Mouse (Mus musculus) liver, adult 2 months (tissue): ENCODE measurements around the gene Cdc25b. TPM values are rescaled to one million over a fixed set of nuclear protein-coding genes. Genes with fewer than 3 reads are reported as not detected.

Experiments
- DNase-seq: peaks from one replicate; pipeline ENCODE4 v3.0.0-alpha.2; 2011; ENCODE audit warnings: low read depth, low spot score; ENCODE audit errors: extremely low read depth
- H3K27ac ChIP-seq: fragments of 200-500 bp; replicated peaks from 2 replicates; pipeline ENCODE4 v1.5.1; 2012; ENCODE audit warnings: low read depth, mild to moderate bottlenecking, control low read depth, inconsistent platforms, low read length; ENCODE audit not compliant: insufficient read depth
- H3K27me3 ChIP-seq: fragments of 200-500 bp; 2 replicates; pipeline ENCODE4 v1.6.1; 2012; ENCODE audit warnings: mild to moderate bottlenecking, moderate library complexity, low read length, inconsistent platforms; ENCODE audit not compliant: control insufficient read depth, insufficient read depth
- H3K36me3 ChIP-seq: fragments of 200-500 bp; 2 replicates; pipeline ENCODE4 v1.6.1; 2012; ENCODE audit warnings: low read length, inconsistent platforms; ENCODE audit not compliant: control insufficient read depth, insufficient read depth
- H3K4me1 ChIP-seq: fragments of 200-500 bp; 2 replicates; pipeline ENCODE4 v1.6.1; 2011; ENCODE audit warnings: low read length; ENCODE audit not compliant: control insufficient read depth, insufficient read depth
- H3K4me3 ChIP-seq: fragments of 200-500 bp; 2 replicates; pipeline ENCODE4 v1.5.1; 2011; ENCODE audit warnings: low read depth, mild to moderate bottlenecking, control low read depth, low read length, moderate library complexity; ENCODE audit not compliant: insufficient read depth
- H3K79me2 ChIP-seq: fragments of 200-500 bp; 2 replicates; pipeline ENCODE4 v1.6.1; 2012; ENCODE audit warnings: inconsistent platforms, mild to moderate bottlenecking, low read length, moderate library complexity; ENCODE audit not compliant: control insufficient read depth, insufficient read depth
- H3K9ac ChIP-seq: fragments of 200-500 bp; 2 replicates; pipeline ENCODE4 v1.6.1; 2012; ENCODE audit warnings: low read depth, mild to moderate bottlenecking, control low read depth, inconsistent platforms, low read length
- CTCF ChIP-seq: fragments of 200-500 bp; IDR thresholded peaks from 2 replicates; pipeline ENCODE4 v1.5.1; 2011; ENCODE audit warnings: low read depth, low read length, control low read depth
- POLR2A ChIP-seq: fragments of 200-500 bp; IDR thresholded peaks from 2 replicates; pipeline ENCODE4 v1.6.1; 2011; ENCODE audit warnings: low read length, control low read depth; ENCODE audit not compliant: insufficient read depth; ENCODE audit errors: extremely low read depth
- WGBS: fragments of 180-500 bp; shearing (Covaris S2); methylation state at CpG from one replicate; pipeline ENCODE4 v1.1.7; 2018; 5-methylcytosine and 5-hydroxymethylcytosine counted together
- polyA plus RNA-seq: library from polyadenylated mRNA; depleted of rRNA; stranded (reverse); fragments of >200 nt; gene quantifications from 2 replicates; pipeline ENCODE4 v1.2.3, GENCODE M21; 2012
- total RNA-seq: library from RNA; depleted of rRNA; stranded (reverse); fragments of >200 nt; gene quantifications from 2 replicates; pipeline ENCODE4 v1.2.3, GENCODE M21; 2014

Gene Cdc25b
- total and polyA plus RNA-seq, 2 experiments = 1.0 to 1.5 TPM

DNA sequence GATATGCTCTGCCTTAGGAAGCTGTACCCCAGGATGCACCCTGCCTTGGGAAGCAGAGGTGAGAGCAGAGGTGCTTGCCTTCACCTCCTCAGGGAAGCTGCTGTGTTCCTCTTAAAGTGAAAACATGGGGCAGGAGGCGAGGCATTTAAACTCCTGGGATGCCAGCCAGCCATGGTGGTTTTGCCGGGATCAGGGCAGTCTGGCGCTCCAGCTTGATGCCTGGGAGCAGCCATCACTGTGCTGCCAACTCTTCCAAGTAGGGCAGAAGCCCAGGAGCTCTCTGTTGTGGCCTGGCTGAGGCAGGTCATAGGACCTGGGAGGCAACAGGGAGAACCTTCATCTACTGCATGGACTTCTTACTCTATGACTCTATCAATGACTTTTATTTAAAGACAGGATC lies 14.5 kb downstream of the Cdc25b start:
- H3K79me2 ChIP-seq = no peaks in the 10 kb centered on the region
- 91% methylated on average over 3 of the region's 3 CpGs for WGBS
- H3K36me3 ChIP-seq = no peaks in the 10 kb centered on the region
- H3K9ac ChIP-seq = no peak overlapping the region
- H3K4me3 ChIP-seq = no peak overlapping the region
- no peaks in the 10 kb centered on the region for H3K4me1 ChIP-seq
- H3K27me3 ChIP-seq = no peaks in the 10 kb centered on the region
- no peak for DNase-seq
- no peak overlapping the region for H3K27ac ChIP-seq
- TF ChIP-seq CTCF (no peak), POLR2A (no peak)

GRCm38 (mm10) chr2:131203816-131204409 lies 17.2 kb downstream of the Cdc25b start:
- no peak overlapping the region for H3K27ac ChIP-seq
- no peaks in the 10 kb centered on the region for H3K27me3 ChIP-seq
- no peaks in the 10 kb centered on the region for H3K79me2 ChIP-seq
- TF ChIP-seq CTCF = no peak
- TF ChIP-seq POLR2A = no peak
- H3K9ac ChIP-seq = no peak overlapping the region
- H3K4me3 ChIP-seq = no peak overlapping the region
- H3K4me1 ChIP-seq = no peaks in the 10 kb centered on the region
- no peak for DNase-seq
- H3K36me3 ChIP-seq = no peaks in the 10 kb centered on the region
- 90% methylated on average over 6 of the region's 6 CpGs for whole genome bisulfite sequencing

GRCm38 (mm10) chr2:131204410-131204981 lies 17.7 kb downstream of the Cdc25b start:
- 57% methylated on average over 7 of the region's 7 CpGs for WGBS
- H3K4me3 ChIP-seq = peak overlapping the region; percentile 10; the same call in 1 of the 2 replicates
- H3K9ac ChIP-seq = peak overlapping the region; percentile 33; the same call in 1 of the 2 replicates
- no peaks in the 10 kb centered on the region for H3K27me3 ChIP-seq
- peak overlapping the region; percentile 73 for H3K27ac ChIP-seq
- H3K79me2 ChIP-seq = no peaks in the 10 kb centered on the region
- peaks cover 3% of the 10 kb centered on the region for H3K4me1 ChIP-seq
- TF ChIP-seq CTCF = no peak
- no peak for TF ChIP-seq POLR2A
- no peaks in the 10 kb centered on the region for H3K36me3 ChIP-seq
- DNase-seq = peak; percentile 60

GRCm38 (mm10) chr2:131205521-131206182 lies 18.9 kb downstream of the Cdc25b start:
- Histone ChIP-seq H3K9ac (no peak overlapping the region), H3K27me3 (no peaks in the 10 kb centered on the region), H3K27ac (no peak overlapping the region), H3K4me1 (peaks cover 3% of the 10 kb centered on the region), H3K4me3 (no peak overlapping the region), H3K79me2 (no peaks in the 10 kb centered on the region), H3K36me3 (no peaks in the 10 kb centered on the region)
- no peak for DNase-seq
- TF ChIP-seq POLR2A (no peak), CTCF (no peak)
- WGBS = 86% methylated on average over 8 of the region's 8 CpGs

DNA sequence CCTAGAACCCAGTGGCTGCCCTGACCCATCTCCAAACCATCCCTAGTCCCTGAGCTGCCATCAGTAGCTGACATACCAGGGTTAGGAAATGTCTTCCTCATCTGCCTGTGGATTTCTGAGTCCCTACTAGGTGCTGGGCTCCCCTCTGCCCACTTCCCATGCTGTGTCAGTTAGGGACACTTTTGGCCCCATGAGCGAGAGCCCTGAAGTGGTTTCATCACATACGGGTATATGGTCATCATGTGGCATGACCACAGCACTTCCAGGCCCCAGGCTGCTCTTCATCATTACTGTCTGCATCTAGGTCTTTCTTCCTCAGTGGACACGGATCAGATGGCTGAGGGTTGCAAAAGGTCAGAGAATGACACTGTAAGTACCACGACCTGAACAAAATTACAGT lies 20.0 kb downstream of the Cdc25b start, which contains the start of gene Ap5s1:
Ap5s1 (plus strand) TSS at position 301 of the 400 bp plus-strand sequence.
- no peaks in the 10 kb centered on the region for H3K27me3 ChIP-seq
- WGBS = 83% methylated on average over 4 of the region's 4 CpGs
- no peak within 1 kb of the TSS for H3K9ac ChIP-seq
- no peak within 1 kb of the TSS for H3K27ac ChIP-seq
- TF ChIP-seq CTCF (no peak), POLR2A (no peak)
- DNase-seq = no peak
- H3K4me1 ChIP-seq = peaks cover 4% of the 10 kb centered on the region
- H3K79me2 ChIP-seq = peaks cover under 1% of the 10 kb centered on the region; the same call in 1 of the 2 replicates
- no peaks in the 10 kb centered on the region for H3K36me3 ChIP-seq
- H3K4me3 ChIP-seq = no peak within 1 kb of the TSS
